Mouse (Mus musculus) layer of hippocampus, adult 2 months (tissue): ENCODE data around the gene Arntl2. TPM values are rescaled to one million over a fixed set of nuclear protein-coding genes. Genes with fewer than 3 reads are reported as not detected.
"Not testable (repeated sequence)": the region's sequence is repeated elsewhere in the genome, so short reads cannot be mapped to it uniquely, and the experiment has no call there.

ENCODE experiments used
- DNase-seq, 2 experiments: peaks; one replicate each; pipeline ENCODE4 v3.0.0; 2022; ENCODE audit warnings: low spot score in 2 of 2
- H3K27ac ChIP-seq: fragments of 200-600 bp; 2 replicates; pipeline ENCODE4 v1.8.1; 2022
- H3K4me3 ChIP-seq: fragments of 200-600 bp; 2 replicates; pipeline ENCODE4 v1.8.1; 2022; ENCODE audit warnings: mild to moderate bottlenecking
- CTCF ChIP-seq: fragments of 200-600 bp; conservative IDR thresholded peaks from 2 replicates; pipeline ENCODE4 v1.8.1; 2022; ENCODE audit warnings: antibody characterized with exemption, mild to moderate bottlenecking, moderate library complexity
- total RNA-seq, 2 experiments: library from RNA; stranded (reverse); gene quantifications; 2 replicates each; pipeline ENCODE4 v1.2.3; 2021

Gene Arntl2
- total RNA-seq, 2 experiments from 2014 or later = 9.0 to 10.4 TPM

GRCm38 (mm10) chr6:146838863-146839262, 43.0 kb downstream of the Arntl2 start:
- Histone ChIP-seq H3K4me3 (no peak overlapping the region), H3K27ac (no peak overlapping the region)
- no peak for DNase-seq
- no peak for TF ChIP-seq CTCF

GRCm38 (mm10) chr6:146844867-146845266, 49.0 kb downstream of the Arntl2 start:
- TF ChIP-seq CTCF = no peak

GRCm38 (mm10) chr6:146845347-146845746, 49.5 kb downstream of the Arntl2 start:
- TF ChIP-seq CTCF = no peak
- no peak for DNase-seq
- Histone ChIP-seq H3K27ac (no peak overlapping the region), H3K4me3 (no peak overlapping the region)

More at GRCm38 (mm10) chr6:146844867-146845266, 49.0 kb downstream of the Arntl2 start:
- Histone ChIP-seq H3K27ac (no peak overlapping the region), H3K4me3 (no peak overlapping the region)
- DNase-seq = no peak

GRCm38 (mm10) chr6:146845961-146846750, 50.3 kb downstream of the Arntl2 start:
- Histone ChIP-seq H3K27ac (no peak overlapping the region), H3K4me3 (no peak overlapping the region)
- DNase-seq = no peak
- no peak for TF ChIP-seq CTCF

GRCm38 (mm10) chr6:146847402-146847801, 51.5 kb downstream of the Arntl2 start:
- no peak for DNase-seq
- TF ChIP-seq CTCF = no peak
- Histone ChIP-seq H3K27ac (no peak overlapping the region), H3K4me3 (no peak overlapping the region)

GRCm38 (mm10) chr6:146848281-146848680, 52.4 kb downstream of the Arntl2 start:
- DNase-seq = no peak
- no peak for TF ChIP-seq CTCF
- no peak overlapping the region for H3K27ac ChIP-seq

GRCm38 (mm10) chr6:146850050-146850449, 54.2 kb downstream of the Arntl2 start, which contains the start of gene Smco2:
Smco2 (plus strand) TSS chr6:146850104.
- H3K27ac ChIP-seq = no peak within 1 kb of the TSS
- no peak for DNase-seq
- H3K4me3 ChIP-seq = no peak within 1 kb of the TSS
- no peak for TF ChIP-seq CTCF

More at GRCm38 (mm10) chr6:146848281-146848680, 52.4 kb downstream of the Arntl2 start:
- H3K4me3 ChIP-seq = no peak overlapping the region

- DNase-seq = no peak
- Histone ChIP-seq H3K4me3 (no peak overlapping the region), H3K27ac (no peak overlapping the region)
- no peak for TF ChIP-seq CTCF
Observed at GRCm38 (mm10) chr6:146851916-146852315, 56.1 kb downstream of the Arntl2 start.

GRCm38 (mm10) chr6:146852739-146853138, 56.9 kb downstream of the Arntl2 start:
- Histone ChIP-seq H3K27ac (no peak overlapping the region), H3K4me3 (no peak overlapping the region)
- DNase-seq = no peak
- TF ChIP-seq CTCF = no peak

GRCm38 (mm10) chr6:146855185-146855584, 59.3 kb downstream of the Arntl2 start:
- H3K4me3 ChIP-seq = no peak overlapping the region
- no peak for TF ChIP-seq CTCF
- H3K27ac ChIP-seq = no peak overlapping the region
- no peak for DNase-seq

- Histone ChIP-seq H3K4me3 (no peak overlapping the region), H3K27ac (no peak overlapping the region)
- no peak for DNase-seq
- TF ChIP-seq CTCF = no peak
Observed at GRCm38 (mm10) chr6:146857386-146857785, 61.5 kb downstream of the Arntl2 start.

GRCm38 (mm10) chr6:146863154-146863553, 67.3 kb downstream of the Arntl2 start:
- Histone ChIP-seq H3K27ac (no peak overlapping the region), H3K4me3 (no peak overlapping the region)
- no peak for TF ChIP-seq CTCF
- no peak for DNase-seq

- DNase-seq, H3K4me3 ChIP-seq, H3K27ac ChIP-seq: not testable (repeated sequence)
Observed at GRCm38 (mm10) chr6:146864370-146864769, 68.5 kb downstream of the Arntl2 start.

- H3K4me3 ChIP-seq = no peak overlapping the region
- TF ChIP-seq CTCF = peak; percentile 50
- no peak overlapping the region for H3K27ac ChIP-seq
- DNase-seq = no peak
Observed at GRCm38 (mm10) chr6:146865701-146866100, 69.8 kb downstream of the Arntl2 start.
